In the genomic region with DNA sequence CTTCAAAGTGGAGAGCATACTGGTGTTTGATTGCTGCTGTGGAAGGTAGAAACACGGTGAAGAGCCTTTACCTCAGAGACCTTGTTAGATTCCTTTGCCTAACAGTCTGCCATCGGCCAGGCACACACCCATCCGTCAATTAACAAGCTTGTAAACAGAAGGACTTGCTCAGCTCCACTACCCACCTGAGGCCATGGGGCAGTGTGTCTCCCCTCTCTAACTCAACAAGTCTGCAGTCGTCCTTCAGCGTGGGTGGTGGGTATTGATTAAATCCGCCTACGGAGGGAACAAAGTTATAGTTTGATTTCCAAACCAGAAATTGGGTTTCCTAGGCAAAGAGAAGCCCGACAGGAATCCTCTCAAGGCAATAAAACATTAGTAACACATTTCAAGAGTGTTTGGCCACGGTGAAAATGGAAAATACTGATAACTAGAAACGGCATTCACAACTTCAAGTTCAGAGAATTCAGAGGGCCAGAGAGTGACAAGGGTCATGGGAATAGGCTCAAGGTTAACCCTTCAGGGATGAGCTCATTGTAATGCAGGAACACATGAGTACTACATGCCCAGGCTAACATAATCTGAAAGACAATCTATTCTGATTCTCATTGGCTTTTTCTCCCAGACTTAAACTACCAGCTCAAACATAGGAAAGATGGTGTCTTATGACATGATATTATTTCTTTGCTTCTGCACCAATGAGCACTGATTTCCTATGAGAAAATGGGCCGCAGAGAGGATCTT, we compare ENCODE assay signal across 25 mouse cellular contexts. TPM values are rescaled to one million over a fixed set of nuclear protein-coding genes. Genes with fewer than 3 reads are reported as not detected.
DNase-seq lines count a peak whose midpoint lies in the region; ATAC-seq lines count a peak whose summit lies in the region.
"Had no signal": no experiment of that assay in that cellular context is flagged by ENCODE, and none has a peak within 500 bp of the region (broad histone marks: within the 10 kb centered on the region; RNA-seq: fewer than 3 reads in every experiment).

No protein-coding gene starts in this region.

- H3K36me3 ChIP-seq in liver, embryonic 16.5 days (ENCODE audit: control insufficient read depth, insufficient read depth): no peaks in the 10 kb centered on the region
- H3K36me3 ChIP-seq: embryonic facial prominence, embryonic 10.5 days; embryonic facial prominence, embryonic 12.5 days; forebrain, embryonic 15.5 days; G1E had no signal

- H3K4me1 ChIP-seq in liver, embryonic 16.5 days (ENCODE audit: control insufficient read depth, low read depth, low read length): no peaks in the 10 kb centered on the region
- H3K4me1 ChIP-seq: embryonic facial prominence, embryonic 10.5 days; embryonic facial prominence, embryonic 12.5 days; forebrain, embryonic 13.5 days; forebrain, embryonic 15.5 days had no signal

- H3K9me3 ChIP-seq in liver, embryonic 16.5 days (replicated peaks; ENCODE audit: control insufficient read depth, low read length): no peaks in the 10 kb centered on the region
- H3K9me3 ChIP-seq: embryonic facial prominence, embryonic 10.5 days; embryonic facial prominence, embryonic 12.5 days; forebrain, embryonic 13.5 days; forebrain, embryonic 15.5 days had no signal

- no peak for DNase-seq in liver
- DNase-seq in lung, postnatal 36 days: peak; percentile 3
- no peak for DNase-seq in lung, postnatal 25 days (ENCODE audit: low spot score)
- peak; percentile 77 for DNase-seq in R1 (ENCODE audit: low read depth, low spot score)
- no peak for DNase-seq in left cerebral cortex, postnatal 4 days
- DNase-seq: adrenal gland, adult 8-10 months; adrenal gland, postnatal 14 days; adrenal gland, postnatal 36 days; cerebellum, adult 11-12 months; cerebellum, adult 2 months; cerebellum, adult 9-10 months; cerebellum, postnatal 10 days; cerebellum, postnatal 25 days; forebrain, postnatal 0 days had no signal

- peak; percentile 62 for ATAC-seq in liver, embryonic 16.5 days (ENCODE audit: low read depth)
- ATAC-seq in monocyte, adult 5-6 weeks (replicated peaks; ENCODE audit: insufficient number of reproducible peaks, low FRiP score, low TSS enrichment, poor library complexity, severe bottlenecking): no peak
- ATAC-seq: activated CD4-positive, CD25-positive, alpha-beta regulatory T cell, adult 4 months; forebrain, embryonic 13.5 days; forebrain, embryonic 15.5 days; forebrain, postnatal 0 days; Patski had no signal

- no peak overlapping the region for H3K27ac ChIP-seq in liver, embryonic 16.5 days (ENCODE audit: low read length)
- H3K27ac ChIP-seq: embryonic facial prominence, embryonic 10.5 days; embryonic facial prominence, embryonic 12.5 days; forebrain, embryonic 13.5 days; forebrain, embryonic 15.5 days had no signal

- intact Hi-C loops in left cerebral cortex, postnatal 4 days (cut with DNase I): no loop called here

- H3K4me3 ChIP-seq in liver, embryonic 16.5 days (ENCODE audit: low read depth, low read length): no peak overlapping the region
- H3K4me3 ChIP-seq: embryonic facial prominence, embryonic 10.5 days; embryonic facial prominence, embryonic 12.5 days; forebrain, embryonic 13.5 days; forebrain, embryonic 15.5 days had no signal

- no peak overlapping the region for H3K9ac ChIP-seq in liver, embryonic 16.5 days (ENCODE audit: low read depth, low read length)
- H3K9ac ChIP-seq: embryonic facial prominence, embryonic 12.5 days; forebrain, embryonic 13.5 days; forebrain, embryonic 15.5 days; forebrain, postnatal 0 days had no signal

- WGBS in liver, embryonic 16.5 days (ENCODE audit: insufficient replicate concordance): 39% methylated on average over 11 of the region's 11 CpGs

- no peak overlapping the region for H3K4me2 ChIP-seq in liver, embryonic 16.5 days (ENCODE audit: low read depth, low read length)
- H3K4me2 ChIP-seq: embryonic facial prominence, embryonic 12.5 days; forebrain, embryonic 13.5 days; forebrain, embryonic 15.5 days had no signal

- H3K27me3 ChIP-seq in liver, embryonic 16.5 days (ENCODE audit: control insufficient read depth, insufficient read depth, low read depth, low read length): no peaks in the 10 kb centered on the region
- H3K27me3 ChIP-seq: embryonic facial prominence, embryonic 12.5 days; forebrain, embryonic 13.5 days; forebrain, embryonic 15.5 days; Patski had no signal

RNA-seq across cellular contexts. Expression of a gene that starts 50.6 kb away (rescaled TPM):
- 0.27 and 0.42 TPM in 2 replicates for polyA plus RNA-seq in liver, embryonic 16.5 days (2015; fragmentation: Nextera tagmentation; extraction: Ambion mirVana)
- total RNA-seq in left cerebral cortex, postnatal 4 days (2021): under 1 TPM; 0.22 to 0.42 TPM
- total RNA-seq in monocyte, adult 5-6 weeks (2017): not detected in 3 replicates
- polyA plus RNA-seq: activated CD4-positive, CD25-positive, alpha-beta regulatory T cell, adult 4 months; C2C12; forebrain, embryonic 11.5 days; G1E; Patski had no signal

Comparison
In these comparisons a context has a peak if more than half of its experiments do, and no peak if none do; other contexts are left out.
1. DNase-seq: peak in lung, postnatal 36 days (single experiment) and R1 (single experiment); none in liver (single experiment), lung, postnatal 25 days (single experiment) and left cerebral cortex, postnatal 4 days (single experiment).